Mouse (Mus musculus) midbrain, embryonic 15.5 days (tissue): ENCODE measurements around the gene Cmss1. TPM values are rescaled to one million over a fixed set of nuclear protein-coding genes. Genes with fewer than 3 reads are reported as not detected.

ENCODE experiments used
- ATAC-seq: fragments of 200-750 bp; cut with Nextera tagmentation; replicated peaks from 2 replicates; pipeline ENCODE4 v1.8.0; 2017; ENCODE audit warnings: moderate TSS enrichment
- H3K27ac ChIP-seq: fragments of 300-500 bp; sonication (generic); 2 replicates; pipeline ENCODE4 v1.5.1; 2015; ENCODE audit warnings: mild to moderate bottlenecking, inconsistent platforms
- H3K27me3 ChIP-seq: fragments of 300-500 bp; sonication (generic); replicated peaks from 2 replicates; pipeline ENCODE4 v1.6.1; 2015; ENCODE audit warnings: inconsistent platforms
- H3K36me3 ChIP-seq: fragments of 300-500 bp; sonication (generic); replicated peaks from 2 replicates; pipeline ENCODE4 v1.6.1; 2015; ENCODE audit warnings: inconsistent platforms
- H3K4me1 ChIP-seq: fragments of 300-500 bp; sonication (generic); 2 replicates; pipeline ENCODE4 v1.6.1; 2015; ENCODE audit warnings: inconsistent platforms
- H3K4me2 ChIP-seq: fragments of 300-500 bp; sonication (generic); 2 replicates; pipeline ENCODE4 v1.6.1; 2015; ENCODE audit warnings: inconsistent platforms, mild to moderate bottlenecking, moderate library complexity
- H3K4me3 ChIP-seq: fragments of 300-500 bp; sonication (generic); 2 replicates; pipeline ENCODE4 v1.5.1; 2015; ENCODE audit warnings: mild to moderate bottlenecking, inconsistent platforms
- H3K9ac ChIP-seq: fragments of 300-500 bp; sonication (generic); 2 replicates; pipeline ENCODE4 v1.6.1; 2015; ENCODE audit warnings: mild to moderate bottlenecking, inconsistent platforms
- H3K9me3 ChIP-seq: fragments of 300-500 bp; sonication (generic); 2 replicates; pipeline ENCODE4 v1.6.1; 2016; ENCODE audit warnings: inconsistent platforms
- WGBS: fragments of 180-500 bp; shearing (Covaris S2); methylation state at CpG from one replicate; pipeline ENCODE4 v1.1.7; 2015; ENCODE audit warnings: mixed read lengths; 5-methylcytosine and 5-hydroxymethylcytosine counted together
- polyA plus RNA-seq: library from polyadenylated mRNA; unstranded; fragments of >200 nt; fragmentation: Nextera tagmentation; extraction: Ambion mirVana; gene quantifications from 2 replicates; pipeline ENCODE4 v1.2.1, GENCODE M21; 2015

The Cmss1 gene
- polyA plus RNA-seq = 35.0 and 36.4 TPM in 2 replicates

GRCm38 (mm10) chr16:57606444-57607227, at the start of gene Cmss1:
Cmss1 (minus strand) TSS chr16:57606864.
- H3K4me2 ChIP-seq = peak within 1 kb of the TSS; percentile 86
- WGBS = under 1% methylated on average over 62 of the region's 64 CpGs
- H3K9ac ChIP-seq = peak within 1 kb of the TSS; percentile 52
- peak within 1 kb of the TSS; percentile 77 for H3K27ac ChIP-seq
- H3K36me3 ChIP-seq = no peaks in the 10 kb centered on the region
- H3K27me3 ChIP-seq = no peaks in the 10 kb centered on the region
- H3K9me3 ChIP-seq = no peaks in the 10 kb centered on the region
- peaks cover 12% of the 10 kb centered on the region for H3K4me1 ChIP-seq
- peak; percentile 97 for ATAC-seq
- H3K4me3 ChIP-seq = peak within 1 kb of the TSS; percentile 63

- Histone ChIP-seq H3K27ac (no peak overlapping the region), H3K4me3 (no peak overlapping the region), H3K36me3 (no peaks in the 10 kb centered on the region), H3K27me3 (no peaks in the 10 kb centered on the region), H3K9me3 (no peaks in the 10 kb centered on the region), H3K9ac (no peak overlapping the region), H3K4me1 (no peaks in the 10 kb centered on the region), H3K4me2 (no peak overlapping the region)
- 76% methylated on average over 2 of the region's 2 CpGs for WGBS
- no peak for ATAC-seq
Observed at GRCm38 (mm10) chr16:57649888-57650287, 43.2 kb upstream of the Cmss1 start.

DNA sequence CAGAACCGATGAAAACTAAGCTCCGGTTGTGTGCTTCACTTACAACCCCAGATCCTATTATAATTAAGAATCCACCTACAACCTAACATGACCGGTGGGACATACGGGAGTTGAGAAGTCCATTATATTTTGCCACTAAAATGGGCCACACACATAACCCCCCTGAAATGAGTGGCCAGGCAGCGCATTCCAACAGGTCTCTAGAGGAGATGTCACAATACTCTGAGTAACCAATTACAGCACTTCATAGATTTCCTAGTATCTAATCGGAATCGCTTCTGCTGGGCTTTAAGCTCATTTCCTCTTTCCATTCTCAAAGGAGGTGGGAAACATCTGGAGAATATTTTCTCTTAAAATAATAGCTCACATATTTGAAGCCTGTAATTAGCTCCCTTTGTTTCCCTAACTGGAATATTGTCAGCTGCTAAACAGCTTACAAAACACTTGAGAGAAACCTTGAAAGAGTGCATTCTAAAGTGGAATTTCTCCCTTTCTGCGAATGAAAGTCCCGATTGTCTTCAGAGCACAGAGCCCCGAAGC, 34.8 kb upstream of the Cmss1 start:
- Histone ChIP-seq H3K4me2 (no peak overlapping the region), H3K27ac (no peak overlapping the region)
- WGBS = 77% methylated on average over 10 of the region's 10 CpGs

DNA sequence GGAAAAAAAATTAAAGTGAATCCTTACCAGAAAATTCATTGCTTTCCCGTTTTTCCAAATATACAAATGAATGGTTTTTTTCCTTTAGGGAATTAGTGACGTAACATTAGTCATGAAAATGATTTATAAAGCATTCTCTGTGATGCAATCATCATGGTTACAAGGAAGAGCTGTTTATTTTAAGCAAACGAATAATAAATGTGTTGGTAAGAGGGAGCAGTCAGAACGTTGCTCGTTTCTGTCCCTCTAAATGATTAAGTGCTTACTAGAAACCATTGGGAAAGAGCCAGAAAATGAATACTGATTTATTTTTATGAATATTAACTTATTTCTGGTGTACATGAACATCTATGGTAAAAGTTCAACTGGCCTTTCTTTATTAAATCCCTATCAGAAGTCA, 28.1 kb upstream of the Cmss1 start:
- no peak overlapping the region for H3K4me2 ChIP-seq

More for the DNA sequence above, 34.8 kb upstream of the Cmss1 start:
- Histone ChIP-seq H3K9ac (no peak overlapping the region), H3K4me3 (no peak overlapping the region), H3K9me3 (no peaks in the 10 kb centered on the region), H3K27me3 (no peaks in the 10 kb centered on the region), H3K4me1 (no peaks in the 10 kb centered on the region), H3K36me3 (no peaks in the 10 kb centered on the region)
- no peak for ATAC-seq

DNA sequence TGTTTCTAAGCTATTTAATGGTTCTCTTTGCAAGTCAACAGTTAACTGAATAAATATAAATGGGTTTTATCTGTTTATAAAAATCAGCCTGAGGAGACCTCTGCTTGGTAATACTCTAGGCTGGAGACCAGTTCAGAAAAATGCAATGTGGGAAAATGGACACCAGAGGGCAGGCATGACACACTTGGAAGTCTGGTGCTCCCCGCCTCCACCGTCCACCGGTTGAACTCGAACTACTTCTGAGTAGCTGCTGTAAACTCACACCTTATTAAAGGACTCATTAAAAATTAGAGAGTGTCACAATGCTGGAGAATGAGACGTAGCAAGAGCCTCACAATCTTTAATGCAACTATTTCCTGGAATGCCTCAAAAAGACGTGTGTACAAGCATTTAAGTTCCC, 27.5 kb upstream of the Cmss1 start:
- H3K4me1 ChIP-seq = no peaks in the 10 kb centered on the region
- no peak overlapping the region for H3K4me3 ChIP-seq
- peak; percentile 94 for ATAC-seq
- H3K9me3 ChIP-seq = no peaks in the 10 kb centered on the region
- no peaks in the 10 kb centered on the region for H3K36me3 ChIP-seq
- no peaks in the 10 kb centered on the region for H3K27me3 ChIP-seq
- WGBS = 11% methylated on average over 6 of the region's 6 CpGs
- H3K27ac ChIP-seq = no peak overlapping the region
- H3K9ac ChIP-seq = no peak overlapping the region
- H3K4me2 ChIP-seq = no peak overlapping the region

More for the DNA sequence above, 28.1 kb upstream of the Cmss1 start:
- no peak overlapping the region for H3K4me3 ChIP-seq
- no peak for ATAC-seq
- H3K36me3 ChIP-seq = no peaks in the 10 kb centered on the region
- H3K4me1 ChIP-seq = no peaks in the 10 kb centered on the region
- WGBS = 75% methylated on average over 5 of the region's 5 CpGs
- H3K9ac ChIP-seq = no peak overlapping the region
- H3K9me3 ChIP-seq = no peaks in the 10 kb centered on the region
- no peak overlapping the region for H3K27ac ChIP-seq
- H3K27me3 ChIP-seq = no peaks in the 10 kb centered on the region

- H3K4me1 ChIP-seq = peaks cover 5% of the 10 kb centered on the region
- no peak overlapping the region for H3K9ac ChIP-seq
- 7% methylated on average over 1 of the region's 1 CpGs for WGBS
- H3K27ac ChIP-seq = no peak overlapping the region
- H3K36me3 ChIP-seq = no peaks in the 10 kb centered on the region
- ATAC-seq = no peak
- no peak overlapping the region for H3K4me3 ChIP-seq
- no peaks in the 10 kb centered on the region for H3K27me3 ChIP-seq
- H3K4me2 ChIP-seq = no peak overlapping the region
- no peaks in the 10 kb centered on the region for H3K9me3 ChIP-seq
Observed at GRCm38 (mm10) chr16:57611768-57612167, 5.1 kb upstream of the Cmss1 start.

DNA sequence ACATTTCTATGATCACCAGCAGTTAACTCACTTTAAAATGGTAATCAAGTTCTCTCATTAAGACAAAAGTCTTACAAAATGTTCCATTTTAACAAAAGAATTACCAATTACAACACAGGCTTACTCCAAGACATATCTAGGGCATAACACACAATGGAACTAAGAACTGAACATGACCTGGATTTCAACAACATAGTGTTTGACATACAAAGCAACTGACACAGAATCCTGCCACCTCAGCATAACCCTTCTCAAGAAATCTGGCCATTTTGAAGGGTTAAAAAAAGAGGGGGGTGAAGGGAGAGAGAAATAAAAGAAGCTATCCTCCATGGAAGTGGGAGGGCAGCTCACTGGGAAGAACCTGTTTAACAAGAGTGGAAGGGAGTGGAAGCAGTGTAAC, 5.6 kb downstream of the Cmss1 start:
- H3K9me3 ChIP-seq = no peaks in the 10 kb centered on the region
- H3K4me2 ChIP-seq = no peak overlapping the region
- peaks cover 5% of the 10 kb centered on the region for H3K4me1 ChIP-seq
- no peaks in the 10 kb centered on the region for H3K36me3 ChIP-seq
- ATAC-seq = no peak
- no peak overlapping the region for H3K27ac ChIP-seq
- no peak overlapping the region for H3K9ac ChIP-seq
- no peaks in the 10 kb centered on the region for H3K27me3 ChIP-seq
- no peak overlapping the region for H3K4me3 ChIP-seq

GRCm38 (mm10) chr16:57597295-57597957, 9.2 kb downstream of the Cmss1 start:
- 89% methylated on average over 4 of the region's 4 CpGs for WGBS
- Histone ChIP-seq H3K36me3 (no peaks in the 10 kb centered on the region), H3K27ac (no peak overlapping the region), H3K27me3 (no peaks in the 10 kb centered on the region), H3K4me1 (no peaks in the 10 kb centered on the region), H3K9me3 (no peaks in the 10 kb centered on the region), H3K4me2 (no peak overlapping the region), H3K4me3 (no peak overlapping the region), H3K9ac (no peak overlapping the region)
- ATAC-seq = no peak

GRCm38 (mm10) chr16:57593422-57594157, 13.1 kb downstream of the Cmss1 start:
- ATAC-seq = peak; percentile 65
- H3K9me3 ChIP-seq = no peaks in the 10 kb centered on the region
- H3K4me3 ChIP-seq = no peak overlapping the region
- no peaks in the 10 kb centered on the region for H3K4me1 ChIP-seq
- H3K36me3 ChIP-seq = no peaks in the 10 kb centered on the region
- H3K9ac ChIP-seq = no peak overlapping the region
- H3K27ac ChIP-seq = no peak overlapping the region
- 42% methylated on average over 7 of the region's 7 CpGs for WGBS
- H3K4me2 ChIP-seq = no peak overlapping the region
- no peaks in the 10 kb centered on the region for H3K27me3 ChIP-seq

GRCm38 (mm10) chr16:57585201-57585600, 21.5 kb downstream of the Cmss1 start:
- 77% methylated on average over 3 of the region's 3 CpGs for WGBS
- Histone ChIP-seq H3K9me3 (no peaks in the 10 kb centered on the region), H3K4me1 (no peaks in the 10 kb centered on the region), H3K4me2 (no peak overlapping the region), H3K27ac (no peak overlapping the region), H3K9ac (no peak overlapping the region), H3K27me3 (no peaks in the 10 kb centered on the region), H3K36me3 (no peaks in the 10 kb centered on the region), H3K4me3 (no peak overlapping the region)
- no peak for ATAC-seq

GRCm38 (mm10) chr16:57582008-57582407, 24.7 kb downstream of the Cmss1 start:
- H3K36me3 ChIP-seq = no peaks in the 10 kb centered on the region
- no peak overlapping the region for H3K4me3 ChIP-seq
- no peaks in the 10 kb centered on the region for H3K9me3 ChIP-seq
- no peaks in the 10 kb centered on the region for H3K4me1 ChIP-seq
- no peaks in the 10 kb centered on the region for H3K27me3 ChIP-seq
- H3K9ac ChIP-seq = no peak overlapping the region
- 80% methylated on average over 2 of the region's 2 CpGs for WGBS
- H3K27ac ChIP-seq = no peak overlapping the region
- ATAC-seq = no peak
- no peak overlapping the region for H3K4me2 ChIP-seq

GRCm38 (mm10) chr16:57580041-57580440, 26.6 kb downstream of the Cmss1 start:
- no peaks in the 10 kb centered on the region for H3K4me1 ChIP-seq
- WGBS = 74% methylated on average over 7 of the region's 7 CpGs
- H3K36me3 ChIP-seq = no peaks in the 10 kb centered on the region
- H3K4me2 ChIP-seq = no peak overlapping the region
- H3K4me3 ChIP-seq = no peak overlapping the region
- no peak for ATAC-seq
- no peak overlapping the region for H3K9ac ChIP-seq
- no peaks in the 10 kb centered on the region for H3K9me3 ChIP-seq
- H3K27me3 ChIP-seq = no peaks in the 10 kb centered on the region
- no peak overlapping the region for H3K27ac ChIP-seq
